Mouse (Mus musculus): Measurements from ENCODE around the gene Man1b1.
A peak's percentile ranks its signal among the peaks of the same experiment; 100 is the strongest.

The Man1b1 gene

GRCm38 (mm10) chr2:25364313-25364712 lies 32.2 kb downstream of the Man1b1 start:
- no peak for DNase-seq (ENCODE audit: low spot score in 2 of 2)

- no peak for DNase-seq (ENCODE audit: low spot score in 2 of 2)
Measured at GRCm38 (mm10) chr2:25364761-25365090, 32.6 kb downstream of the Man1b1 start.

- peak in 1 of 2 experiments; percentile 41 for DNase-seq (ENCODE audit: low spot score in 2 of 2)
Measured at GRCm38 (mm10) chr2:25365091-25365761, 33.1 kb downstream of the Man1b1 start, which contains the start of gene Uap1l1. TSS of gene Uap1l1 (minus strand) at chr2:25365682.

- DNase-seq (ENCODE audit: low spot score in 2 of 2), result no peak
Measured at GRCm38 (mm10) chr2:25369996-25370395, 37.9 kb downstream of the Man1b1 start.

- DNase-seq (ENCODE audit: low spot score in 2 of 2), result peak; percentile 71 to 83
Measured at GRCm38 (mm10) chr2:25371764-25372643, 39.9 kb downstream of the Man1b1 start, which contains the start of gene Sapcd2. TSS of gene Sapcd2 (plus strand) at chr2:25372321.

- no peak for DNase-seq (ENCODE audit: low spot score in 2 of 2)
Measured at GRCm38 (mm10) chr2:25372644-25373391, 40.7 kb downstream of the Man1b1 start.

- DNase-seq (ENCODE audit: low spot score in 2 of 2), result no peak
Measured at GRCm38 (mm10) chr2:25373431-25373830, 41.3 kb downstream of the Man1b1 start.

- DNase-seq (ENCODE audit: low spot score in 2 of 2), result peak in 1 of 2 experiments; percentile 46
Measured at GRCm38 (mm10) chr2:25376589-25376988, 44.5 kb downstream of the Man1b1 start.

GRCm38 (mm10) chr2:25384492-25384891 lies 52.4 kb downstream of the Man1b1 start:
- no peak for DNase-seq (ENCODE audit: low spot score in 2 of 2)

- DNase-seq (ENCODE audit: low spot score in 2 of 2), result no peak
Measured at GRCm38 (mm10) chr2:25391266-25391665, 59.1 kb downstream of the Man1b1 start.

GRCm38 (mm10) chr2:25394281-25395221 lies 62.4 kb downstream of the Man1b1 start:
- no peak for DNase-seq (ENCODE audit: low spot score in 2 of 2)

- no peak for DNase-seq (ENCODE audit: low spot score in 2 of 2)
Measured at GRCm38 (mm10) chr2:25395721-25396596, 63.8 kb downstream of the Man1b1 start, which contains the start of gene Entpd2. TSS of gene Entpd2 (plus strand) at chr2:25395874.

GRCm38 (mm10) chr2:25396597-25396983 lies 64.5 kb downstream of the Man1b1 start:
- no peak for DNase-seq (ENCODE audit: low spot score in 2 of 2)

- DNase-seq (ENCODE audit: low spot score in 2 of 2), result no peak
Measured at GRCm38 (mm10) chr2:25397010-25397409, 64.9 kb downstream of the Man1b1 start.

GRCm38 (mm10) chr2:25398065-25398464 lies 65.9 kb downstream of the Man1b1 start:
- no peak for DNase-seq (ENCODE audit: low spot score in 2 of 2)

- DNase-seq (ENCODE audit: low spot score in 2 of 2), result no peak
Measured at GRCm38 (mm10) chr2:25399051-25399450, 66.9 kb downstream of the Man1b1 start, which contains the start of gene Npdc1. TSS of gene Npdc1 (plus strand) at chr2:25399351.

- DNase-seq (ENCODE audit: low spot score in 2 of 2), result no peak
Measured at GRCm38 (mm10) chr2:25400291-25400690, 68.2 kb downstream of the Man1b1 start.

GRCm38 (mm10) chr2:25400764-25401163 lies 68.6 kb downstream of the Man1b1 start:
- no peak for DNase-seq (ENCODE audit: low spot score in 2 of 2)

Measured in frontal cortex, postnatal 25 days (tissue).